Mouse (Mus musculus) midbrain, embryonic 11.5 days (tissue): ENCODE data around the gene Cd24a. TPM values are rescaled to one million over a fixed set of nuclear protein-coding genes. Genes with fewer than 3 reads are reported as not detected.

Source experiments
- ATAC-seq: fragments of 200-750 bp; cut with Nextera tagmentation; 2 replicates; pipeline ENCODE4 v1.8.0; 2017; ENCODE audit warnings: moderate TSS enrichment, moderate library complexity; ENCODE audit not compliant: low FRiP score
- DNase-seq: peaks from one replicate; pipeline ENCODE4 v3.0.0; 2015; ENCODE audit warnings: low spot score; ENCODE audit errors: missing footprints
- H3K27ac ChIP-seq: fragments of 300-500 bp; sonication (generic); 2 replicates; pipeline ENCODE4 v1.5.1; 2014; ENCODE audit warnings: low read depth, low read length
- H3K27me3 ChIP-seq: fragments of 300-500 bp; sonication (generic); 2 replicates; pipeline ENCODE4 v1.6.1; 2014; ENCODE audit warnings: mild to moderate bottlenecking, low read length, moderate library complexity, mixed read lengths; ENCODE audit not compliant: control insufficient read depth, insufficient read depth
- H3K36me3 ChIP-seq: fragments of 300-500 bp; sonication (generic); 2 replicates; pipeline ENCODE4 v1.6.1; 2014; ENCODE audit warnings: mild to moderate bottlenecking, low read length, moderate library complexity, mixed read lengths; ENCODE audit not compliant: control insufficient read depth, insufficient read depth
- H3K4me1 ChIP-seq: fragments of 300-500 bp; sonication (generic); 2 replicates; pipeline ENCODE4 v1.6.1; 2014; ENCODE audit warnings: low read length; ENCODE audit not compliant: control insufficient read depth, insufficient read depth
- H3K4me2 ChIP-seq: fragments of 300-500 bp; sonication (generic); 2 replicates; pipeline ENCODE4 v1.6.1; 2014; ENCODE audit warnings: mild to moderate bottlenecking, moderate library complexity
- H3K4me3 ChIP-seq: fragments of 300-500 bp; sonication (generic); 2 replicates; pipeline ENCODE4 v1.5.1; 2014; ENCODE audit warnings: low read depth, low read length
- H3K9ac ChIP-seq: fragments of 300-500 bp; sonication (generic); 2 replicates; pipeline ENCODE4 v1.6.1; 2014; ENCODE audit warnings: low read length
- H3K9me3 ChIP-seq: fragments of 300-500 bp; sonication (generic); 2 replicates; pipeline ENCODE4 v1.6.1; 2016; ENCODE audit warnings: low read length; ENCODE audit not compliant: control insufficient read depth
- WGBS: fragments of 180-500 bp; shearing (Covaris S2); extraction: QIAGEN DNeasy Blood & Tissue Kit; methylation state at CpG from one replicate; pipeline ENCODE4 v1.1.7; 2014; 5-methylcytosine and 5-hydroxymethylcytosine counted together
- polyA plus RNA-seq: library from polyadenylated mRNA; unstranded; fragments of >200 nt; fragmentation: Nextera tagmentation; extraction: Ambion mirVana; gene quantifications from 2 replicates; pipeline ENCODE4 v1.2.1, GENCODE M21; 2014

Gene Cd24a
- polyA plus RNA-seq, 1 experiment from 2014 or later = 516 TPM

DNA sequence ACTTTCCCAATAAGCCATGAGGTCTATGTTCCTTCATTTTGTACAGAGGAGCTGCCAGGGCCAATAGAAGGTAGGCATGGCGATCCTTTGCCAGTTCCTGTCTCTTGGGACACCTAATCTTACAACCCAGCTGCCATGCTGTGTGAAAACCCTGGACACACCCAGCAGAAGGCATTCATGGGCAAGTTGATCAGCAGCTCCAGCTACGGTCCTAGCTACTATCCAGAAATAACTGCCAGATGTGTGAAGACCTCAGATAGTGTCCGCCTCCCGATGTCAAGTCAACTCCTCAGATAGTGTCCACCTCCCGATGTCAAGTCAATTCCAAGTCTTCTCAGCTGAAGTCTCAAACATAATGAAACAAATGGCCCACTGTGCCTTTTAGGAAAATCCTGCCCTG, 31.4 kb downstream of the Cd24a start:
- ATAC-seq (no peak), DNase-seq (no peak)
- H3K9ac ChIP-seq = no peak overlapping the region
- H3K27ac ChIP-seq = no peak overlapping the region
- no peaks in the 10 kb centered on the region for H3K27me3 ChIP-seq
- no peak overlapping the region for H3K4me2 ChIP-seq
- H3K4me1 ChIP-seq = no peaks in the 10 kb centered on the region
- WGBS = 88% methylated on average over 5 of the region's 5 CpGs
- H3K4me3 ChIP-seq = no peak overlapping the region
- H3K9me3 ChIP-seq = no peaks in the 10 kb centered on the region
- no peaks in the 10 kb centered on the region for H3K36me3 ChIP-seq

DNA sequence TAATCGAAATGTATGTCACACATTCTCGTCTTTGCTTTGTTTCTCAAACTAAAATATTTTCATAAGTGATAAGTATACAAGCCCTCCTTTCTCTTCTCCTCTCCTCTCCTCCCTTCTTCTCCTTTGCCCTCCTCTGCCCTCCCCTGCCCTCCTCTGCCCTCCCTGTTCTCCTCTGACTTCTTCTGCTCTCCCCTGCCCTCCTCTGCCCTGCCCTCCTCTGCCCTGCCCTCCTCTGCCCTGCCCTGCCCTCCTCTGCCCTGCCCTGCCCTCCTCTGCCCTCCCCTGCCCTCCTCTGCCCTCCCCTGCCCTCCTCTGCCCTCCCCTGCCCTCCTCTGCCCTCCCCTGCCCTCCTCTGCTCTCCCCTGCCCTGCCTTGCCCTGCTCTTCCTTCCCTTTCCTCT, 31.9 kb downstream of the Cd24a start:
- H3K4me3 ChIP-seq = no peak overlapping the region
- DNase-seq (no peak), ATAC-seq (no peak)
- no peaks in the 10 kb centered on the region for H3K36me3 ChIP-seq
- no peak overlapping the region for H3K27ac ChIP-seq
- H3K27me3 ChIP-seq = no peaks in the 10 kb centered on the region
- no peak overlapping the region for H3K9ac ChIP-seq
- H3K4me2 ChIP-seq = no peak overlapping the region
- no peaks in the 10 kb centered on the region for H3K4me1 ChIP-seq
- H3K9me3 ChIP-seq = no peaks in the 10 kb centered on the region
- 82% methylated on average over 2 of the region's 2 CpGs for WGBS

DNA sequence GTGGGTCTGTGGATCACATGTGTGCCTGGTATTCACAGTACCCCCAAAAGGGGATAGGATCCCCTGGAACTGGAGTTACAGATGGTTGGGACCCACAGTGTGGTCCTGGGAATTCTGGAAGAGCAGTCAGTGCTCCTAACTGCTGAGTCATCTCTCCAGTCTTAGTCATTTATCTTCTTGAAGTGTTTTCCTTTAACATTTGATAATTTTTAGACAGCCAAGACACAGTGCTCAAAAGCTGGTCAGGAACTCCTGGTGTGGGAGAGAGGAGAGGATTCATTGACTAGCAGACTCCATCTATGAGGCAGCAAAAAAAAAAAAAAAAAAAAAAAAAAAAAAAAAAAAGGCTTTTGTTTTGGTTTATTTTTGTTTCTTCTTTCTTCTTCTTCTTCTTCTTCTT, 33.0 kb downstream of the Cd24a start:
- H3K36me3 ChIP-seq = no peaks in the 10 kb centered on the region
- H3K9ac ChIP-seq = no peak overlapping the region
- H3K27me3 ChIP-seq = no peaks in the 10 kb centered on the region
- H3K4me3 ChIP-seq = no peak overlapping the region
- no peak overlapping the region for H3K4me2 ChIP-seq
- ATAC-seq (no peak), DNase-seq (no peak)
- H3K4me1 ChIP-seq = no peaks in the 10 kb centered on the region
- H3K9me3 ChIP-seq = no peaks in the 10 kb centered on the region
- no peak overlapping the region for H3K27ac ChIP-seq

DNA sequence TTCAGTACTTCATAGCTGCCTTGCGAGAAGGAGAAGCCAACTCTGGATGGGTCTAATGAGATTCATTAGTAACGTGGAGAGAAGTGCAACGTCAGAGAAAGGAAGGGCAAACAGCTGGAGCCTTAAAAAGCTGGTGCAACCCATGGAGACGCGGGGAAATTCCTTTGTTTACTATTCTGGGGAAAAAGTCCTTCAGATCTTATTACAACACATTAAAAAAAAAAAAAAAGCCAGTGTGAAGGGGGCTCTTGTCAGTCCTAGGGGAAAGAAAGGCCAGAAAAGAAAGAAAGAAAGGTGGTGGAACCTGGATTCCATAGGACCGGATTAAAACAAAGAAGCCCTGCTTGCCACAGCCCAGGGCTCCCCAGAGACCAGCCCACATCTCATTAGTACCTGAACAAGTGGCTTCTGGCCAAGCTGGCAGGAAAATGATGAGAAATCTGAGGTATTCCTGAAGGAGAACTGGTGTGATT, 41.0 kb downstream of the Cd24a start:
- 0 out of 2 replicates have a peak overlapping the region, but pooled peaks have one; percentile 12 for H3K9ac ChIP-seq
- WGBS = 3% methylated on average over 6 of the region's 6 CpGs
- no peaks in the 10 kb centered on the region for H3K27me3 ChIP-seq
- H3K27ac ChIP-seq = no peak overlapping the region; the same call in 1 of the 2 replicates
- DNase-seq (peak; percentile 86), ATAC-seq (peak; percentile 44; the same call in 1 of the 2 replicates)
- H3K4me1 ChIP-seq = peaks cover 6% of the 10 kb centered on the region; the same call in 1 of the 2 replicates
- peak overlapping the region; percentile 14; the same call in 1 of the 2 replicates for H3K4me2 ChIP-seq
- no peaks in the 10 kb centered on the region for H3K9me3 ChIP-seq
- no peak overlapping the region for H3K4me3 ChIP-seq
- H3K36me3 ChIP-seq = no peaks in the 10 kb centered on the region

DNA sequence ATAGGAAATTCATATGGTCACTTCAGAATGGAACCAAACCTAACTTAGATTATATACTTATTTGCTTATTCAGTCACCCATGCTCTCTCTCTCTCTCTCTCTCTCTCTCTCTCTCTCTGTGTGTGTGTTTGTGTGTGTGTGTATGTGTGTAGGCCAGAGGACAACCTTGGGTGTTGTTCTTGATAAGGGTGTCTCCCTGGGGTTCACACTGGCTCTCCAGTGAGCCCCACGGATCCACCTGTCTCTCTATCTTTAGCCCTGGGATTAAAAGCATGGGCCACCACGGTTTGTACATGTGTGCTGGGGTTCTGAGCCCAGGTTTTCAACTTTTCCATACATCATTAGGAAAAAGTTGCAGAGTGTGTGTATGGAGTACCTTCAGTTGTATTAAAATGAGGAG, 41.9 kb downstream of the Cd24a start:
- Histone ChIP-seq H3K27me3 (no peaks in the 10 kb centered on the region), H3K9ac (no peak overlapping the region), H3K9me3 (no peaks in the 10 kb centered on the region), H3K4me3 (no peak overlapping the region), H3K4me2 (no peak overlapping the region), H3K4me1 (peaks cover 6% of the 10 kb centered on the region; the same call in 1 of the 2 replicates), H3K36me3 (no peaks in the 10 kb centered on the region), H3K27ac (no peak overlapping the region)
- DNase-seq = no peak
- no peak for ATAC-seq
- whole genome bisulfite sequencing = 82% methylated on average over 2 of the region's 2 CpGs

DNA sequence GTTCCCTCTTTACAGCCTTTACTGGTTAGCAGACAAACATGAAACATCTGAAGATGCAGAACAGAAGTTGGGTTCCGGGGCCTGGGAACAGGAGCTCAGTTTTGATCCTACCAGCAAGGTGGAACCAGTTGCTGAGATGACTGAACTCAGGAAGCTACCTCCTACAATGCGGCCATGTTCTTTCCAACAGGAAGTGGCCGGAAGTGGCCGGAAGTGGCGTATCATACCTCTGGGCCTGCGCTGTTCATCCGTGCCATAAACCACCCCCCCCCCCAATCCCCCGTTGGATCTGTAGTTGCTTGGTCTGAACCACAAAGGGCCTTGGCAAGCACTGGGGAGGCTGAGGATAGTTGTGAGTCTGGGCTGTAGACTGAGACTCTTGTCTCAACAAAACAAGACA, 45.4 kb downstream of the Cd24a start:
- 98% methylated on average over 8 of the region's 8 CpGs for WGBS
- Histone ChIP-seq H3K9me3 (no peaks in the 10 kb centered on the region), H3K27ac (no peak overlapping the region), H3K4me3 (no peak overlapping the region), H3K36me3 (no peaks in the 10 kb centered on the region), H3K9ac (no peak overlapping the region), H3K27me3 (no peaks in the 10 kb centered on the region), H3K4me2 (no peak overlapping the region), H3K4me1 (peaks cover 6% of the 10 kb centered on the region; the same call in 1 of the 2 replicates)
- no peak for DNase-seq
- no peak for ATAC-seq

DNA sequence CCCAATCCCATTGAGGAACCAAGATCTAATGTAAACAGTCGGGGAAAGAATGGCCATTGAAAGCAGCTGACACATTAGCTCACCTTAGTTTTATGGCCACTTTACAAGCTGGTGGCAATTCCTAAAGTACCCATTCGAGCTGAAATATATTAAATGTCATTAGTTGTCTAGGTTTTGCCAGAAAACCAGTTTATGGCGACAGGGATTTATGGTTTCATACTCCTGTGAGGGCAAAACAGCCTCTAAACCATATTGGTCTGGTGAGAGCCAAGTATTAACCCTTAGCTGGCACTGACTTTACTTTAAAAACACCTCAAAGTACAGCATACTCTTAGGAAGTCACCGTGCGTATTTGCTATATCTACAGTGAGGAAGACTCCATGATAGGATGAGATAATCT, 46.3 kb downstream of the Cd24a start:
- no peaks in the 10 kb centered on the region for H3K36me3 ChIP-seq
- no peak overlapping the region for H3K27ac ChIP-seq
- DNase-seq = no peak
- no peak for ATAC-seq
- no peak overlapping the region for H3K4me3 ChIP-seq
- no peaks in the 10 kb centered on the region for H3K9me3 ChIP-seq
- no peaks in the 10 kb centered on the region for H3K27me3 ChIP-seq
- H3K4me1 ChIP-seq = peaks cover under 1% of the 10 kb centered on the region; the same call in 1 of the 2 replicates
- WGBS = 83% methylated on average over 5 of the region's 5 CpGs
- no peak overlapping the region for H3K4me2 ChIP-seq
- H3K9ac ChIP-seq = no peak overlapping the region

DNA sequence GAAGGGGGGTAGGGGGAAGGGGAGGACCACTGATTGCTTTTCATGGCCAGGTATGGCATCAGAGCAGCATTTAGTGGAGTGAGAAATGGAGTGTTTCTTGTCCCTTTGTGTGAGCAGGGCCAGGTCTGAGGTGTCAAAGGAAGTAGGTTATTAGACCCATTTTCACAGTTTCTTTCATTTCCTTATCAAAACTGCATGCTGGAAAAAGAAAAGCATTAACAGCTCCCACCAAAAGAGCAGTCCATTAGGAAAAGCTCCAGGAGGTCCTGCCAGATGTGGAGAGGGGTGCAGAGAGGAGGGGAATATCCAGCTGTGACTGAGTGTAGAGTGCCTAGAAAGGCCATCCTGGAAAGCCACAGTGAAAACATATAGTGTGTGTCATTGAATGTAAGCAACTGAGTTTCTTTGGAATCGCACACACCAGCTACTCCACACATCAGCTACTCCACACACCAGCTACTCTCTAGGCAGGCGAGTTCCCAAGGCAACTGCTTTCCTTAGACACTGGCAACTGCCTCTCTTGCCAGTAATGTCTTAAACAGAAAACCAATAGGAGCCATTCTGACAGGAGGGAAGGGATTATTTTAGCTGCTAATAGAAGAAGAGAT, 46.8 kb downstream of the Cd24a start:
- WGBS = 63% methylated on average over 2 of the region's 2 CpGs
- Histone ChIP-seq H3K9me3 (no peaks in the 10 kb centered on the region), H3K36me3 (no peaks in the 10 kb centered on the region), H3K4me2 (no peak overlapping the region), H3K4me3 (no peak overlapping the region), H3K9ac (no peak overlapping the region), H3K27me3 (no peaks in the 10 kb centered on the region), H3K4me1 (no peaks in the 10 kb centered on the region), H3K27ac (no peak overlapping the region)
- ATAC-seq (no peak), DNase-seq (no peak)

DNA sequence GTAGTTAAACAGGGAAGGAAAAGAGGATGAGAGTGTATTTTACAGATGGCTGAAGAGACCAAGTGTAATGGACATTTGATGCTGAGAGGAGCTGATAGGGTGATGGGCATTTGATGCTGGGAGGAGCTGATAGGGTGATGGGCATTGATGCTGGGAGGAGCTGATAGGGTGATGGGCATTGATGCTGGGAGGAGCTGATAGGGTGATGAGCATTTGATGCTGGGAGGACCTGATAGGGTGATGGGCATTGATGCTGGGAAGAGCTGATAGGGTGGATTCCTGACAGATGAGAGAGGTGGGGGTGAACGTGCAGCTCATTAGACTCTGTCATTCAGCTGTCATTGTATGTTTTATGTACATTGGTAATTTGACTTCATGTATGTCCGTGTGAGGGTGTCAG, 47.5 kb downstream of the Cd24a start:
- Histone ChIP-seq H3K27me3 (no peaks in the 10 kb centered on the region), H3K27ac (no peak overlapping the region), H3K36me3 (no peaks in the 10 kb centered on the region), H3K4me1 (no peaks in the 10 kb centered on the region), H3K4me2 (no peak overlapping the region), H3K9me3 (no peaks in the 10 kb centered on the region), H3K9ac (no peak overlapping the region), H3K4me3 (no peak overlapping the region)
- ATAC-seq = no peak
- 83% methylated on average over 2 of the region's 2 CpGs for WGBS
- no peak for DNase-seq
